Mouse (Mus musculus): Measurements from ENCODE around the gene Urb1. TPM values are rescaled to one million over a fixed set of nuclear protein-coding genes. Genes with fewer than 3 reads are reported as not detected.

Gene Urb1
- polyA plus RNA-seq, 1 experiment from 2014 or later: 10.4 TPM

GRCm38 (mm10) chr16:90822284-90822935, 12.2 kb upstream of the Urb1 start:
- Histone ChIP-seq H3K4me2 (no peak overlapping the region), H3K9me3 (no peaks in the 10 kb centered on the region), H3K4me3 (no peak overlapping the region), H3K9ac (no peak overlapping the region), H3K36me3 (no peaks in the 10 kb centered on the region), H3K27ac (no peak overlapping the region), H3K4me1 (no peaks in the 10 kb centered on the region), H3K27me3 (no peaks in the 10 kb centered on the region)
- no peak for ATAC-seq (ENCODE audit: insufficient number of reproducible peaks, insufficient read depth, low FRiP score, low TSS enrichment, low read depth)
- WGBS: 90% methylated on average over 10 of the region's 10 CpGs

GRCm38 (mm10) chr16:90821046-90821697, 11.0 kb upstream of the Urb1 start:
- WGBS: 79% methylated on average over 14 of the region's 14 CpGs
- no peak overlapping the region for H3K4me2 ChIP-seq
- no peaks in the 10 kb centered on the region for H3K4me1 ChIP-seq
- no peak overlapping the region for H3K27ac ChIP-seq
- no peak overlapping the region for H3K4me3 ChIP-seq
- no peaks in the 10 kb centered on the region for H3K27me3 ChIP-seq
- no peaks in the 10 kb centered on the region for H3K36me3 ChIP-seq
- no peak for ATAC-seq (ENCODE audit: insufficient number of reproducible peaks, insufficient read depth, low FRiP score, low TSS enrichment, low read depth)
- H3K9ac ChIP-seq: no peak overlapping the region
- H3K9me3 ChIP-seq: no peaks in the 10 kb centered on the region

GRCm38 (mm10) chr16:90820326-90820725, 10.1 kb upstream of the Urb1 start:
- Histone ChIP-seq H3K27ac (no peak overlapping the region), H3K9ac (no peak overlapping the region), H3K4me1 (no peaks in the 10 kb centered on the region), H3K36me3 (no peaks in the 10 kb centered on the region), H3K9me3 (no peaks in the 10 kb centered on the region), H3K4me3 (no peak overlapping the region), H3K27me3 (no peaks in the 10 kb centered on the region), H3K4me2 (no peak overlapping the region)
- WGBS: 79% methylated on average over 6 of the region's 6 CpGs
- no peak for ATAC-seq (ENCODE audit: insufficient number of reproducible peaks, insufficient read depth, low FRiP score, low TSS enrichment, low read depth)

GRCm38 (mm10) chr16:90812086-90812485, 1.9 kb upstream of the Urb1 start:
- Histone ChIP-seq H3K27ac (no peak overlapping the region), H3K4me2 (no peak overlapping the region), H3K36me3 (no peaks in the 10 kb centered on the region), H3K9me3 (no peaks in the 10 kb centered on the region), H3K27me3 (no peaks in the 10 kb centered on the region), H3K4me3 (no peak overlapping the region), H3K4me1 (peaks cover 17% of the 10 kb centered on the region), H3K9ac (no peak overlapping the region)
- no peak for ATAC-seq (ENCODE audit: insufficient number of reproducible peaks, insufficient read depth, low FRiP score, low TSS enrichment, low read depth)
- WGBS: 77% methylated on average over 5 of the region's 5 CpGs

- Histone ChIP-seq H3K9ac (peak overlapping the region; percentile 72), H3K4me3 (peak overlapping the region; percentile 72), H3K27me3 (no peaks in the 10 kb centered on the region), H3K9me3 (no peaks in the 10 kb centered on the region), H3K4me1 (peaks cover 17% of the 10 kb centered on the region), H3K27ac (peak overlapping the region; percentile 35), H3K36me3 (no peaks in the 10 kb centered on the region), H3K4me2 (peak overlapping the region; percentile 71)
- peak; percentile 13; the same call in 1 of the 2 replicates for ATAC-seq (ENCODE audit: insufficient number of reproducible peaks, insufficient read depth, low FRiP score, low TSS enrichment, low read depth)
- WGBS: 45% methylated on average over 11 of the region's 11 CpGs
Observed at GRCm38 (mm10) chr16:90810716-90811256, 573 bp upstream of the Urb1 start.

- H3K36me3 ChIP-seq: peaks cover 47% of the 10 kb centered on the region
- no peak for ATAC-seq (ENCODE audit: insufficient number of reproducible peaks, insufficient read depth, low FRiP score, low TSS enrichment, low read depth)
- WGBS: 86% methylated on average over 5 of the region's 5 CpGs
Observed at GRCm38 (mm10) chr16:90804466-90804865, 5.7 kb downstream of the Urb1 start.

GRCm38 (mm10) chr16:90801928-90802327, 8.3 kb downstream of the Urb1 start:
- no peak overlapping the region for H3K9ac ChIP-seq
- ATAC-seq (ENCODE audit: insufficient number of reproducible peaks, insufficient read depth, low FRiP score, low TSS enrichment, low read depth): no peak
- H3K27me3 ChIP-seq: no peaks in the 10 kb centered on the region
- no peak overlapping the region for H3K27ac ChIP-seq
- no peak overlapping the region for H3K4me3 ChIP-seq
- H3K9me3 ChIP-seq: no peaks in the 10 kb centered on the region
- 90% methylated on average over 3 of the region's 3 CpGs for WGBS
- H3K36me3 ChIP-seq: peaks cover 69% of the 10 kb centered on the region
- H3K4me2 ChIP-seq: no peak overlapping the region
- no peaks in the 10 kb centered on the region for H3K4me1 ChIP-seq

More at GRCm38 (mm10) chr16:90804466-90804865, 5.7 kb downstream of the Urb1 start:
- Histone ChIP-seq H3K9me3 (no peaks in the 10 kb centered on the region), H3K27ac (no peak overlapping the region), H3K4me1 (peaks cover 8% of the 10 kb centered on the region), H3K4me2 (no peak overlapping the region), H3K9ac (no peak overlapping the region), H3K27me3 (no peaks in the 10 kb centered on the region), H3K4me3 (no peak overlapping the region)

- Histone ChIP-seq H3K27ac (no peak overlapping the region), H3K9ac (no peak overlapping the region), H3K4me2 (no peak overlapping the region), H3K4me3 (no peak overlapping the region), H3K4me1 (no peaks in the 10 kb centered on the region), H3K36me3 (peaks cover 72% of the 10 kb centered on the region), H3K27me3 (no peaks in the 10 kb centered on the region), H3K9me3 (no peaks in the 10 kb centered on the region)
- no peak for ATAC-seq (ENCODE audit: insufficient number of reproducible peaks, insufficient read depth, low FRiP score, low TSS enrichment, low read depth)
- WGBS: 92% methylated on average over 5 of the region's 5 CpGs
Observed at GRCm38 (mm10) chr16:90801251-90801650, 9.0 kb downstream of the Urb1 start.

GRCm38 (mm10) chr16:90799840-90800239, 10.4 kb downstream of the Urb1 start:
- Histone ChIP-seq H3K36me3 (peaks cover 78% of the 10 kb centered on the region), H3K4me1 (no peaks in the 10 kb centered on the region)
- WGBS: 88% methylated on average over 10 of the region's 10 CpGs

GRCm38 (mm10) chr16:90798848-90799247, 11.4 kb downstream of the Urb1 start:
- Histone ChIP-seq H3K9me3 (no peaks in the 10 kb centered on the region), H3K4me1 (no peaks in the 10 kb centered on the region), H3K4me2 (no peak overlapping the region), H3K27me3 (no peaks in the 10 kb centered on the region), H3K4me3 (no peak overlapping the region), H3K36me3 (peaks cover 77% of the 10 kb centered on the region), H3K9ac (no peak overlapping the region), H3K27ac (no peak overlapping the region)
- ATAC-seq (ENCODE audit: insufficient number of reproducible peaks, insufficient read depth, low FRiP score, low TSS enrichment, low read depth): no peak
- 89% methylated on average over 5 of the region's 5 CpGs for WGBS

More at GRCm38 (mm10) chr16:90799840-90800239, 10.4 kb downstream of the Urb1 start:
- Histone ChIP-seq H3K9ac (no peak overlapping the region), H3K4me2 (no peak overlapping the region), H3K4me3 (no peak overlapping the region), H3K9me3 (no peaks in the 10 kb centered on the region), H3K27ac (no peak overlapping the region), H3K27me3 (no peaks in the 10 kb centered on the region)
- ATAC-seq (ENCODE audit: insufficient number of reproducible peaks, insufficient read depth, low FRiP score, low TSS enrichment, low read depth): no peak

GRCm38 (mm10) chr16:90798446-90798845, 11.8 kb downstream of the Urb1 start:
- no peak overlapping the region for H3K9ac ChIP-seq
- no peaks in the 10 kb centered on the region for H3K27me3 ChIP-seq
- no peak overlapping the region for H3K4me2 ChIP-seq
- H3K4me3 ChIP-seq: no peak overlapping the region
- 84% methylated on average over 8 of the region's 8 CpGs for WGBS
- no peak for ATAC-seq (ENCODE audit: insufficient number of reproducible peaks, insufficient read depth, low FRiP score, low TSS enrichment, low read depth)
- no peak overlapping the region for H3K27ac ChIP-seq
- H3K4me1 ChIP-seq: no peaks in the 10 kb centered on the region
- H3K36me3 ChIP-seq: peaks cover 76% of the 10 kb centered on the region
- H3K9me3 ChIP-seq: no peaks in the 10 kb centered on the region

GRCm38 (mm10) chr16:90794708-90795107, 15.5 kb downstream of the Urb1 start:
- no peaks in the 10 kb centered on the region for H3K27me3 ChIP-seq
- H3K9me3 ChIP-seq: no peaks in the 10 kb centered on the region
- no peak overlapping the region for H3K9ac ChIP-seq
- H3K4me2 ChIP-seq: no peak overlapping the region
- ATAC-seq (ENCODE audit: insufficient number of reproducible peaks, insufficient read depth, low FRiP score, low TSS enrichment, low read depth): no peak
- H3K4me1 ChIP-seq: no peaks in the 10 kb centered on the region; the same call in 1 of the 2 replicates
- H3K27ac ChIP-seq: no peak overlapping the region
- H3K36me3 ChIP-seq: peaks cover 86% of the 10 kb centered on the region
- H3K4me3 ChIP-seq: no peak overlapping the region

Data from embryonic facial prominence, embryonic 13.5 days (tissue).